Mouse (Mus musculus): Measurements from ENCODE around the gene Plk5. TPM values are rescaled to one million over a fixed set of nuclear protein-coding genes. Genes with fewer than 3 reads are reported as not detected.
"Not testable (repeated sequence)": the region's sequence is repeated elsewhere in the genome, so short reads cannot be mapped to it uniquely, and the experiment has no call there.

The Plk5 gene
- total and polyA plus RNA-seq, 2 experiments from 2014 or later = 12.5 to 17.5 TPM

DNA sequence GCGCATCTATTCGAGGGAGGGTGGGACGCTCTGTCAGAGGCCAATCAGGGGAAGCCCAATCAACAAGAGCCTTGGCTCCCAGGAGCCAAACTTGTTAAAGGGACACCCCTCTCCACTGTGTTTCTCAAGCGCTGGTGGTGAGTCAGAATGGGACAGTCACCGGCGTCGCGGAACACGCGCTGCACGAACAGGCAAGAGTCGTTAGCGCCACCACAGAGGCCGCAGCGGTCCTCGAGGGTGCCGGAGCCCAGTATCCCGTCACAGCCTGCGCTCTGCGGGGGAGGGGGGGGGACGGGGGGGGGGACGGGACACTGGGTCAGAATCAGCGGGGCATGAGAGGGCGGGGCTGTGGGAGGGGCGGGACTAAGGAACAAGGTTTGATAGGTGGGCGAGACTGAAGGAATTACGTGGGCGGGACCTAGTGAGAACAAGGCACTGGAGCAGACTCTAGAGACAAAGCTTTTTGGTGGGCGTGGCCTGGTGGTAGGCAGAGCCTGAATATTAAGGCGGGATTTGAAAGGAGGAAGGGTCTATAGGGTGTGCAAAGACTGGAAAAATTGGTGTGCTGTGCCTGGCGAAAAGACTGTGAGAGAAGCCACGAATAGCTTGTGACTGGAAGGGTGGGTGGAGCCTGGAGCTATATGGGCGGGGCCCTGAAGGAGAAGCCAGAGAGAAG lies 13.4 kb upstream of the Plk5 start:
- H3K36me3 ChIP-seq (ENCODE audit: insufficient read depth, low read length) = no peaks in the 10 kb centered on the region
- DNase-seq (ENCODE audit: low spot score) (peak; percentile 73), ATAC-seq (ENCODE audit: low FRiP score) (peak; percentile 56)
- no peak overlapping the region for H3K27ac ChIP-seq (ENCODE audit: low read depth, low read length)
- no peak for TF ChIP-seq CTCF (IDR thresholded peaks at IDR 0.05)
- H3K9me3 ChIP-seq (ENCODE audit: low read length) = no peaks in the 10 kb centered on the region
- 1% methylated on average over 29 of the region's 33 CpGs for WGBS
- 0 out of 2 replicates have a peak, but pooled peaks cover 2% of the 10 kb centered on the region for H3K4me1 ChIP-seq (ENCODE audit: insufficient read depth, low read length)
- peak overlapping the region; percentile 25 for H3K4me3 ChIP-seq (ENCODE audit: low read depth, low read length)
- H3K27me3 ChIP-seq (ENCODE audit: insufficient read depth, low read length) = peaks cover 63% of the 10 kb centered on the region
- peak overlapping the region; percentile 45 for H3K4me2 ChIP-seq (ENCODE audit: low read depth, low read length, poor library complexity, severe bottlenecking)
- peak overlapping the region; percentile 29; the same call in 1 of the 2 replicates for H3K9ac ChIP-seq (replicated peaks; ENCODE audit: low read length, poor library complexity, severe bottlenecking)

DNA sequence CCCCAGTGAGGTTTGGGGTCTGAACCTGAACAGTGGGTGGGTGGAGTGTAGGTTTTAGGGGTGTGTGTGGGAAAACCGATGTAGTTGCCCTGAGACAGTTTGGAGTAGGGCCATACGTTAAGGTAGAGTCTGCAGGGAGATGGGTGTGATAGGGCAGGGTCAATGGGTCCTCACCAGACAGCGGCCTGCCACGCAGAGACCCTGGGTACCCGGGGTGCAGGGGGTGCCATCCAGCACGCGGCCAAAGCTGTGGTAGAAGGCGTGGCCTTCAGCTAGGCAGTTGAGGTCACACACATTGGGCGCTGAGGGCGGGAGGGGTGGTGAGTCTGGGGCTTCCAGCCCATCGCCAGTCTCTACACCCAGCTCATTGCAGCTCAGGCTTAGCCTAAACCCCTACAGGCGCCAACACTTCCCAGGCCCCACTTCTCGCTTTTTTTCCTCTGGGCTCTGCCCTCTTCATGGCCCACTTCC lies 12.8 kb upstream of the Plk5 start:
- Histone ChIP-seq H3K9ac (replicated peaks; ENCODE audit: low read length, poor library complexity, severe bottlenecking) (peak overlapping the region; percentile 29; the same call in 1 of the 2 replicates), H3K4me1 (ENCODE audit: insufficient read depth, low read length) (0 out of 2 replicates have a peak, but pooled peaks cover 2% of the 10 kb centered on the region), H3K27ac (ENCODE audit: low read depth, low read length) (no peak overlapping the region), H3K27me3 (ENCODE audit: insufficient read depth, low read length) (peaks cover 69% of the 10 kb centered on the region), H3K4me2 (ENCODE audit: low read depth, low read length, poor library complexity, severe bottlenecking) (peak overlapping the region; percentile 45), H3K36me3 (ENCODE audit: insufficient read depth, low read length) (no peaks in the 10 kb centered on the region), H3K9me3 (ENCODE audit: low read length) (no peaks in the 10 kb centered on the region), H3K4me3 (ENCODE audit: low read depth, low read length) (peak overlapping the region; percentile 25)
- no peak for DNase-seq (ENCODE audit: low spot score)
- no peak for TF ChIP-seq CTCF (IDR thresholded peaks at IDR 0.05)
- 31% methylated on average over 9 of the region's 13 CpGs for WGBS
- ATAC-seq (ENCODE audit: low FRiP score) = no peak

DNA sequence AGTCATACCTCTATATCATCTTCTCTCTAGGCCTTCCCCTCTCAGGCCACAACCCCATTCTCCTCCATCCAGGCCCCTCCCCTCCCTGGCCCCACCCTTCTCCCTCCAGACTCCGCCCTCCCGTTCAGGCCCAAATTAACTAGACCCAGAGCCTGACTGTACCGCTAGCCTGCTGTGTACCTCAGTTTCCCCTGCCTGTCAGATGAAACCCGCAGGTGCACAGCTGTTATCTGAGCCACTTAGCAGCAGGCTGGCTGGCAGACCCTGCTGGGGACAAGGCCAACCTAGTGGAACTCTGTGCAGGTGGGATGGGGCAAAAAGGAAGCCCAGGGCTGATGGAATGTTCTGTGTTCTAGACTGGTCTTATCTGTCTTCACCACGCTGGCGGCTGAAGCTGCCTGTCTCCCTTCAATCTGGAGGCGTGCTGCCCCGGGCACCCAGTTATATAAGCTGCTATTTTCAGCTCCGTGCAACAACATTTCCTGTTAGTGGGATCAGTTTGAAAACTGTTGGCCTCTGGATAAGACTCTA lies 12.1 kb upstream of the Plk5 start:
- 43% methylated on average over 9 of the region's 9 CpGs for WGBS
- H3K9ac ChIP-seq (replicated peaks; ENCODE audit: low read length, poor library complexity, severe bottlenecking) = no peak overlapping the region
- H3K4me1 ChIP-seq (ENCODE audit: insufficient read depth, low read length) = 0 out of 2 replicates have a peak, but pooled peaks cover 2% of the 10 kb centered on the region
- ATAC-seq (ENCODE audit: low FRiP score) (no peak), DNase-seq (ENCODE audit: low spot score) (no peak)
- H3K27ac ChIP-seq (ENCODE audit: low read depth, low read length) = no peak overlapping the region
- H3K4me3 ChIP-seq (ENCODE audit: low read depth, low read length) = no peak overlapping the region
- no peak overlapping the region for H3K4me2 ChIP-seq (ENCODE audit: low read depth, low read length, poor library complexity, severe bottlenecking)
- H3K9me3 ChIP-seq (ENCODE audit: low read length) = no peaks in the 10 kb centered on the region
- no peaks in the 10 kb centered on the region for H3K36me3 ChIP-seq (ENCODE audit: insufficient read depth, low read length)
- H3K27me3 ChIP-seq (ENCODE audit: insufficient read depth, low read length) = peaks cover 76% of the 10 kb centered on the region
- TF ChIP-seq CTCF (IDR thresholded peaks at IDR 0.05) = no peak

DNA sequence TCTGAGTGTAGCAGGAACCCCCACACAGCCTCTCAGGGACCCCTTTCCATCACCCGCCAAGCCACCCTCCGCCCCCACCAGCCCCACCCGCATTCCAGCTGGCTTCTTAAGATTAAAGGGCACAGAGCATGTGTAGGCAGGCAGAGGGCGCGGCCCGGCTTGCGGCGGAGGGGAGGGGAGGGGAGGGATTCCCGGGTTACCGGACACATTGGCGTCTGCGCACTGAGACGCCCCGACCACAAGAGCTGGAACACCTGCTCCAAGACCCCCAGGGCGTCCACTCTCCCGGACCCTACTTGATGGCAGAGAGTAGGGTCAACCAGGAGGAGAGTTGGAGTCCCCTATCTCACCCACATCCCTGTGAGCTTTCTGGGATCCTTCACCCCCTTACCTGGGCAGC lies 11.1 kb upstream of the Plk5 start:
- WGBS = 2% methylated on average over 16 of the region's 16 CpGs
- ATAC-seq (ENCODE audit: low FRiP score) (no peak), DNase-seq (ENCODE audit: low spot score) (no peak)
- Histone ChIP-seq H3K27ac (ENCODE audit: low read depth, low read length) (no peak overlapping the region), H3K4me1 (ENCODE audit: insufficient read depth, low read length) (0 out of 2 replicates have a peak, but pooled peaks cover 2% of the 10 kb centered on the region), H3K4me2 (ENCODE audit: low read depth, low read length, poor library complexity, severe bottlenecking) (no peak overlapping the region), H3K36me3 (ENCODE audit: insufficient read depth, low read length) (no peaks in the 10 kb centered on the region), H3K9ac (replicated peaks; ENCODE audit: low read length, poor library complexity, severe bottlenecking) (no peak overlapping the region), H3K27me3 (ENCODE audit: insufficient read depth, low read length) (peaks cover 85% of the 10 kb centered on the region), H3K9me3 (ENCODE audit: low read length) (no peaks in the 10 kb centered on the region), H3K4me3 (ENCODE audit: low read depth, low read length) (no peak overlapping the region)
- no peak for TF ChIP-seq CTCF (IDR thresholded peaks at IDR 0.05)

- peaks cover 84% of the 10 kb centered on the region for H3K27me3 ChIP-seq (ENCODE audit: insufficient read depth, low read length)
- not testable (repeated sequence) for H3K36me3 ChIP-seq (ENCODE audit: insufficient read depth, low read length); H3K4me1 ChIP-seq (ENCODE audit: insufficient read depth, low read length); ATAC-seq (ENCODE audit: low FRiP score); H3K9me3 ChIP-seq (ENCODE audit: low read length); DNase-seq (ENCODE audit: low spot score); H3K27ac ChIP-seq (ENCODE audit: low read depth, low read length); H3K4me3 ChIP-seq (ENCODE audit: low read depth, low read length); H3K9ac ChIP-seq (replicated peaks; ENCODE audit: low read length, poor library complexity, severe bottlenecking); H3K4me2 ChIP-seq (ENCODE audit: low read depth, low read length, poor library complexity, severe bottlenecking)
- 76% methylated on average over 5 of the region's 6 CpGs for WGBS
Measured at GRCm38 (mm10) chr10:80345929-80346328, 10.3 kb upstream of the Plk5 start.

- WGBS = 15% methylated on average over 15 of the region's 17 CpGs
- Histone ChIP-seq H3K4me3 (ENCODE audit: low read depth, low read length) (no peak overlapping the region), H3K36me3 (ENCODE audit: insufficient read depth, low read length) (no peaks in the 10 kb centered on the region), H3K4me1 (ENCODE audit: insufficient read depth, low read length) (0 out of 2 replicates have a peak, but pooled peaks cover 2% of the 10 kb centered on the region), H3K9me3 (ENCODE audit: low read length) (no peaks in the 10 kb centered on the region), H3K9ac (replicated peaks; ENCODE audit: low read length, poor library complexity, severe bottlenecking) (no peak overlapping the region), H3K4me2 (ENCODE audit: low read depth, low read length, poor library complexity, severe bottlenecking) (no peak overlapping the region), H3K27me3 (ENCODE audit: insufficient read depth, low read length) (peaks cover 83% of the 10 kb centered on the region), H3K27ac (ENCODE audit: low read depth, low read length) (no peak overlapping the region)
- DNase-seq (ENCODE audit: low spot score) = no peak
- no peak for TF ChIP-seq CTCF (IDR thresholded peaks at IDR 0.05)
- ATAC-seq (ENCODE audit: low FRiP score) = no peak
Measured at GRCm38 (mm10) chr10:80347514-80347967, 8.7 kb upstream of the Plk5 start.

Data from midbrain, postnatal 0 days (tissue).